ENCODE assay signal across 9 mouse cellular contexts in genomic region chr1:135729821-135730220, GRCm38 (mm10). TPM values are rescaled to one million over a fixed set of nuclear protein-coding genes. Genes with fewer than 3 reads are reported as not detected.
DNase-seq lines count a peak whose midpoint lies in the region; ATAC-seq and TF ChIP-seq lines count a peak whose summit lies in the region.
"Had no signal": no experiment of that assay in that cellular context is flagged by ENCODE, and none has a peak within 500 bp of the region (broad histone marks: within the 10 kb centered on the region; RNA-seq: fewer than 3 reads in every experiment).

No protein-coding gene starts in this region.

- no peak for DNase-seq in kidney, adult 8-10 months
- no peak for DNase-seq in adrenal gland, postnatal 4 days (ENCODE audit: low spot score in 2 of 2)
- no peak for DNase-seq in adrenal gland, postnatal 10 days
- DNase-seq in frontal cortex, postnatal 10 days (ENCODE audit: low spot score in 2 of 2) = no peak
- DNase-seq: right cerebral cortex, postnatal 14 days had no signal

- peak overlapping the region; percentile 67 for H3K4me3 ChIP-seq in kidney, embryonic 15.5 days (replicated peaks)
- peak overlapping the region; percentile 69 for H3K4me3 ChIP-seq in bone marrow macrophage, adult 2 months (ENCODE audit: insufficient read depth, low read length)
- peak overlapping the region; percentile 46 for H3K4me3 ChIP-seq in hindbrain, embryonic 13.5 days
- H3K4me3 ChIP-seq in midbrain, embryonic 13.5 days (replicated peaks) = peak overlapping the region; percentile 52

- no peak for TF ChIP-seq CTCF in bone marrow macrophage, adult 2 months (IDR thresholded peaks at IDR 0.05; ENCODE audit: low read depth, low read length)

- no peaks in the 10 kb centered on the region for H3K9me3 ChIP-seq in kidney, embryonic 15.5 days (replicated peaks)
- H3K9me3 ChIP-seq in hindbrain, embryonic 13.5 days = no peaks in the 10 kb centered on the region
- H3K9me3 ChIP-seq in midbrain, embryonic 13.5 days = no peaks in the 10 kb centered on the region

- H3K4me1 ChIP-seq in kidney, embryonic 15.5 days = peaks cover 63% of the 10 kb centered on the region
- peaks cover 34% of the 10 kb centered on the region for H3K4me1 ChIP-seq in bone marrow macrophage, adult 2 months (ENCODE audit: control insufficient read depth, insufficient read depth, low read length)
- peaks cover 57% of the 10 kb centered on the region for H3K4me1 ChIP-seq in hindbrain, embryonic 13.5 days (replicated peaks)
- H3K4me1 ChIP-seq in midbrain, embryonic 13.5 days (replicated peaks) = peaks cover 52% of the 10 kb centered on the region

- H3K27ac ChIP-seq in kidney, embryonic 15.5 days = peak overlapping the region; percentile 93
- H3K27ac ChIP-seq in bone marrow macrophage, adult 2 months (ENCODE audit: insufficient read depth, low read depth, low read length) = peak overlapping the region; percentile 56
- H3K27ac ChIP-seq in hindbrain, embryonic 13.5 days = no peak overlapping the region
- no peak overlapping the region for H3K27ac ChIP-seq in midbrain, embryonic 13.5 days

- H3K27me3 ChIP-seq in kidney, embryonic 15.5 days = no peaks in the 10 kb centered on the region
- 0 out of 2 replicates have a peak, but pooled peaks cover 7% of the 10 kb centered on the region for H3K27me3 ChIP-seq in hindbrain, embryonic 13.5 days
- peaks cover 5% of the 10 kb centered on the region; the same call in 1 of the 2 replicates for H3K27me3 ChIP-seq in midbrain, embryonic 13.5 days

- no peak for TF ChIP-seq POLR2A in bone marrow macrophage, adult 2 months (IDR thresholded peaks at IDR 0.05; ENCODE audit: borderline replicate concordance, low read depth, low read length)

- peak overlapping the region; percentile 72 for H3K9ac ChIP-seq in kidney, embryonic 15.5 days
- no peak overlapping the region for H3K9ac ChIP-seq in hindbrain, embryonic 13.5 days
- 0 out of 2 replicates have a peak overlapping the region, but pooled peaks have one; percentile 66 for H3K9ac ChIP-seq in midbrain, embryonic 13.5 days (replicated peaks)

- peak overlapping the region; percentile 77 for H3K4me2 ChIP-seq in kidney, embryonic 15.5 days
- H3K4me2 ChIP-seq in hindbrain, embryonic 13.5 days = peak overlapping the region; percentile 79
- peak overlapping the region; percentile 88 for H3K4me2 ChIP-seq in midbrain, embryonic 13.5 days (replicated peaks)

- ATAC-seq in kidney, embryonic 15.5 days (replicated peaks; ENCODE audit: low FRiP score) = no peak
- no peak; the same call in 1 of the 2 replicates for ATAC-seq in hindbrain, embryonic 13.5 days (ENCODE audit: low FRiP score)
- no peak for ATAC-seq in midbrain, embryonic 13.5 days

- WGBS in kidney, embryonic 15.5 days = 11% methylated on average over 4 of the region's 4 CpGs
- WGBS in hindbrain, embryonic 13.5 days = 18% methylated on average over 4 of the region's 4 CpGs
- 42% methylated on average over 4 of the region's 4 CpGs for WGBS in midbrain, embryonic 13.5 days

- no peaks in the 10 kb centered on the region for H3K36me3 ChIP-seq in kidney, embryonic 15.5 days
- H3K36me3 ChIP-seq in hindbrain, embryonic 13.5 days = no peaks in the 10 kb centered on the region
- no peaks in the 10 kb centered on the region for H3K36me3 ChIP-seq in midbrain, embryonic 13.5 days

RNA-seq across cellular contexts. Expression of gene Csrp1, which starts 10.0 kb away (rescaled TPM):
- 119 and 137 TPM in 2 replicates for polyA plus RNA-seq in kidney, embryonic 15.5 days (2015; fragmentation: Nextera tagmentation; extraction: Ambion mirVana)
- polyA plus RNA-seq in bone marrow macrophage, adult 2 months (2012; ENCODE audit: insufficient read depth, insufficient read length, missing spikeins) = 70.9 and 80.8 TPM in 2 replicates
- 22.9 and 25.3 TPM in 2 replicates for polyA plus RNA-seq in hindbrain, embryonic 13.5 days (2015; fragmentation: Nextera tagmentation; extraction: Ambion mirVana)
- 13.9 and 16.0 TPM in 2 replicates for polyA plus RNA-seq in midbrain, embryonic 13.5 days (2015; fragmentation: Nextera tagmentation; extraction: Ambion mirVana)
- 100 to 1,000 TPM in 1 of 2 experiments, 10 to 100 TPM in 1; 98.5 to 108 TPM for total RNA-seq in adrenal gland, postnatal 4 days (2021)
- total RNA-seq in adrenal gland, postnatal 10 days (2021) = 10 to 100 TPM; 94.9 to 97.9 TPM

RNA-seq across cellular contexts. Expression of gene Phlda3, which starts 36.1 kb away (rescaled TPM):
- 79.5 and 86.2 TPM in 2 replicates for polyA plus RNA-seq in kidney, embryonic 15.5 days (2015; fragmentation: Nextera tagmentation; extraction: Ambion mirVana)
- polyA plus RNA-seq in bone marrow macrophage, adult 2 months (2012; ENCODE audit: insufficient read depth, insufficient read length, missing spikeins) = 8.0 and 8.5 TPM in 2 replicates
- 19.6 and 20.6 TPM in 2 replicates for polyA plus RNA-seq in hindbrain, embryonic 13.5 days (2015; fragmentation: Nextera tagmentation; extraction: Ambion mirVana)
- 12.5 and 14.8 TPM in 2 replicates for polyA plus RNA-seq in midbrain, embryonic 13.5 days (2015; fragmentation: Nextera tagmentation; extraction: Ambion mirVana)
- total RNA-seq in adrenal gland, postnatal 4 days (2021) = 10 to 100 TPM; 25.1 to 33.6 TPM
- 10 to 100 TPM; 42.9 to 82.7 TPM for total RNA-seq in adrenal gland, postnatal 10 days (2021)

RNA-seq across cellular contexts. Expression of gene Tnni1, which starts 49.4 kb away (rescaled TPM):
- polyA plus RNA-seq in kidney, embryonic 15.5 days (2015; fragmentation: Nextera tagmentation; extraction: Ambion mirVana) = 36.1 and 56.2 TPM in 2 replicates
- not detected in 2 replicates for polyA plus RNA-seq in bone marrow macrophage, adult 2 months (2012; ENCODE audit: insufficient read depth, insufficient read length, missing spikeins)
- polyA plus RNA-seq in hindbrain, embryonic 13.5 days (2015; fragmentation: Nextera tagmentation; extraction: Ambion mirVana) = 5.6 and 6.0 TPM in 2 replicates
- polyA plus RNA-seq in midbrain, embryonic 13.5 days (2015; fragmentation: Nextera tagmentation; extraction: Ambion mirVana) = 0.20 and 0.34 TPM in 2 replicates
- 10 to 100 TPM in 1 of 2 experiments, 1 to 10 TPM in 1; 4.4 to 13.1 TPM for total RNA-seq in adrenal gland, postnatal 4 days (2021)
- total RNA-seq in adrenal gland, postnatal 10 days (2021) = 10 to 100 TPM in 1 of 2 experiments, 1 to 10 TPM in 1; 7.7 to 41.7 TPM

Comparison
In these comparisons a context has a peak if more than half of its experiments do, and no peak if none do; other contexts are left out.
1. H3K27ac ChIP-seq: peak in kidney, embryonic 15.5 days (single experiment) and bone marrow macrophage, adult 2 months (single experiment); none in hindbrain, embryonic 13.5 days (single experiment) and midbrain, embryonic 13.5 days (single experiment).
2. Peak in every context shown above with its lines, with median percentiles within 50 percentile points of each other: H3K4me2 ChIP-seq and H3K4me3 ChIP-seq.